In genomic region chr7:69770313-69770979, GRCm38 (mm10) we compare ENCODE assay signal across 11 mouse cellular contexts.
DNase-seq lines count a peak whose midpoint lies in the region; ATAC-seq and TF ChIP-seq lines count a peak whose summit lies in the region.
"Had no signal": no experiment of that assay in that cellular context is flagged by ENCODE, and none has a peak within 500 bp of the region (broad histone marks: within the 10 kb centered on the region; RNA-seq: fewer than 3 reads in every experiment).

No protein-coding gene starts in this region.

- H3K4me1 ChIP-seq in forebrain, embryonic 12.5 days = peaks cover 9% of the 10 kb centered on the region
- H3K4me1 ChIP-seq in forebrain, embryonic 15.5 days = no peaks in the 10 kb centered on the region
- no peaks in the 10 kb centered on the region for H3K4me1 ChIP-seq in hindbrain, embryonic 14.5 days (replicated peaks; ENCODE audit: control insufficient read depth, insufficient read depth, low read length)
- no peaks in the 10 kb centered on the region for H3K4me1 ChIP-seq in midbrain, postnatal 0 days (ENCODE audit: insufficient read depth, low read length)
- H3K4me1 ChIP-seq: liver, embryonic 15.5 days had no signal

- 60% methylated on average over 22 of the region's 22 CpGs for WGBS in forebrain, embryonic 12.5 days
- 47% methylated on average over 22 of the region's 22 CpGs for WGBS in forebrain, embryonic 15.5 days
- 36% methylated on average over 22 of the region's 22 CpGs for WGBS in hindbrain, embryonic 14.5 days
- WGBS in midbrain, postnatal 0 days = 5% methylated on average over 22 of the region's 22 CpGs

- no peaks in the 10 kb centered on the region for H3K9me3 ChIP-seq in forebrain, embryonic 12.5 days
- no peaks in the 10 kb centered on the region for H3K9me3 ChIP-seq in forebrain, embryonic 15.5 days
- H3K9me3 ChIP-seq in hindbrain, embryonic 14.5 days (ENCODE audit: control insufficient read depth, low read length) = no peaks in the 10 kb centered on the region
- H3K9me3 ChIP-seq in midbrain, postnatal 0 days (ENCODE audit: low read length) = no peaks in the 10 kb centered on the region
- H3K9me3 ChIP-seq: liver, embryonic 15.5 days had no signal

- DNase-seq in brain, adult 2 months (ENCODE audit: low read depth, low spot score) = peak; percentile 28
- no peak for DNase-seq in hindbrain, embryonic 14.5 days (ENCODE audit: low spot score)
- peak; percentile 53 for DNase-seq in midbrain, postnatal 0 days (ENCODE audit: low spot score)
- DNase-seq in lung, postnatal 36 days = no peak
- DNase-seq in layer of hippocampus, adult 18-20 months (ENCODE audit: low spot score in 2 of 2) = no peak
- DNase-seq: heart, postnatal 36 days; thymus, postnatal 14 days had no signal

- ATAC-seq in forebrain, embryonic 12.5 days (ENCODE audit: low FRiP score) = peak; percentile 55; the same call in 1 of the 2 replicates
- ATAC-seq in forebrain, embryonic 15.5 days (replicated peaks) = no peak
- no peak; the same call in 1 of the 2 replicates for ATAC-seq in hindbrain, embryonic 14.5 days (ENCODE audit: low FRiP score)
- ATAC-seq in midbrain, postnatal 0 days (ENCODE audit: low FRiP score) = peak; percentile 77
- ATAC-seq in inflammation-experienced regulatory T-cells, adult 6 months = no peak

- H3K27me3 ChIP-seq in forebrain, embryonic 12.5 days = no peaks in the 10 kb centered on the region
- H3K27me3 ChIP-seq in forebrain, embryonic 15.5 days = no peaks in the 10 kb centered on the region
- no peaks in the 10 kb centered on the region; the same call in 1 of the 2 replicates for H3K27me3 ChIP-seq in hindbrain, embryonic 14.5 days (ENCODE audit: control insufficient read depth, insufficient read depth, low read length)
- H3K27me3 ChIP-seq in midbrain, postnatal 0 days (ENCODE audit: insufficient read depth, low read length) = peaks cover 9% of the 10 kb centered on the region
- H3K27me3 ChIP-seq: liver, embryonic 15.5 days had no signal

- TF ChIP-seq CTCF in midbrain, postnatal 0 days (IDR thresholded peaks at IDR 0.05) = no peak

- no peaks in the 10 kb centered on the region for H3K36me3 ChIP-seq in forebrain, embryonic 12.5 days (replicated peaks)
- H3K36me3 ChIP-seq in forebrain, embryonic 15.5 days = no peaks in the 10 kb centered on the region
- H3K36me3 ChIP-seq in hindbrain, embryonic 14.5 days (replicated peaks; ENCODE audit: control insufficient read depth, insufficient read depth) = no peaks in the 10 kb centered on the region
- H3K36me3 ChIP-seq in midbrain, postnatal 0 days (ENCODE audit: insufficient read depth, low read length) = no peaks in the 10 kb centered on the region
- H3K36me3 ChIP-seq: liver, embryonic 15.5 days had no signal

- H3K4me2 ChIP-seq in forebrain, embryonic 12.5 days = peak overlapping the region; percentile 13; the same call in 1 of the 2 replicates
- no peak overlapping the region for H3K4me2 ChIP-seq in forebrain, embryonic 15.5 days (replicated peaks)
- peak overlapping the region; percentile 37 for H3K4me2 ChIP-seq in hindbrain, embryonic 14.5 days (replicated peaks)
- H3K4me2 ChIP-seq in midbrain, postnatal 0 days (ENCODE audit: low read depth, low read length, poor library complexity, severe bottlenecking) = peak overlapping the region; percentile 50
- H3K4me2 ChIP-seq: liver, embryonic 15.5 days had no signal

- H3K9ac ChIP-seq in forebrain, embryonic 12.5 days = no peak overlapping the region
- no peak overlapping the region for H3K9ac ChIP-seq in forebrain, embryonic 15.5 days (replicated peaks)
- H3K9ac ChIP-seq in hindbrain, embryonic 14.5 days = no peak overlapping the region
- peak overlapping the region; percentile 29; the same call in 1 of the 2 replicates for H3K9ac ChIP-seq in midbrain, postnatal 0 days (replicated peaks; ENCODE audit: low read length, poor library complexity, severe bottlenecking)
- H3K9ac ChIP-seq: liver, embryonic 15.5 days had no signal

- H3K4me3 ChIP-seq in forebrain, embryonic 12.5 days (replicated peaks) = no peak overlapping the region
- H3K4me3 ChIP-seq in forebrain, embryonic 15.5 days = no peak overlapping the region
- H3K4me3 ChIP-seq in hindbrain, embryonic 14.5 days (replicated peaks; ENCODE audit: low read length) = 0 out of 2 replicates have a peak overlapping the region, but pooled peaks have one; percentile 1
- peak overlapping the region; percentile 26 for H3K4me3 ChIP-seq in midbrain, postnatal 0 days (ENCODE audit: low read depth, low read length)
- H3K4me3 ChIP-seq: liver, embryonic 15.5 days had no signal

- H3K27ac ChIP-seq in forebrain, embryonic 12.5 days = no peak overlapping the region
- no peak overlapping the region for H3K27ac ChIP-seq in forebrain, embryonic 15.5 days (replicated peaks)
- H3K27ac ChIP-seq in hindbrain, embryonic 14.5 days = no peak overlapping the region
- H3K27ac ChIP-seq in midbrain, postnatal 0 days (ENCODE audit: low read depth, low read length) = no peak overlapping the region
- H3K27ac ChIP-seq: liver, embryonic 15.5 days had no signal

Comparison
In these comparisons a context has a peak if more than half of its experiments do, and no peak if none do; other contexts are left out.
1. ATAC-seq: peak in forebrain, embryonic 12.5 days (single experiment) and midbrain, postnatal 0 days (single experiment); none in forebrain, embryonic 15.5 days (single experiment), hindbrain, embryonic 14.5 days (single experiment) and inflammation-experienced regulatory T-cells, adult 6 months (single experiment).
2. H3K4me3 ChIP-seq: peak in hindbrain, embryonic 14.5 days (single experiment) and midbrain, postnatal 0 days (single experiment); none in forebrain, embryonic 12.5 days (single experiment) and forebrain, embryonic 15.5 days (single experiment).
3. DNase-seq: peak in brain, adult 2 months (single experiment) and midbrain, postnatal 0 days (single experiment); none in hindbrain, embryonic 14.5 days (single experiment), lung, postnatal 36 days (single experiment) and layer of hippocampus, adult 18-20 months (0 of 2).